Mouse (Mus musculus): ENCODE results near the gene March6. TPM values are rescaled to one million over a fixed set of nuclear protein-coding genes. Genes with fewer than 3 reads are reported as not detected.
A peak's percentile ranks its signal among the peaks of the same experiment; 100 is the strongest.

The March6 gene
- polyA plus RNA-seq, 1 experiment from 2014 or later, result 102 TPM

DNA sequence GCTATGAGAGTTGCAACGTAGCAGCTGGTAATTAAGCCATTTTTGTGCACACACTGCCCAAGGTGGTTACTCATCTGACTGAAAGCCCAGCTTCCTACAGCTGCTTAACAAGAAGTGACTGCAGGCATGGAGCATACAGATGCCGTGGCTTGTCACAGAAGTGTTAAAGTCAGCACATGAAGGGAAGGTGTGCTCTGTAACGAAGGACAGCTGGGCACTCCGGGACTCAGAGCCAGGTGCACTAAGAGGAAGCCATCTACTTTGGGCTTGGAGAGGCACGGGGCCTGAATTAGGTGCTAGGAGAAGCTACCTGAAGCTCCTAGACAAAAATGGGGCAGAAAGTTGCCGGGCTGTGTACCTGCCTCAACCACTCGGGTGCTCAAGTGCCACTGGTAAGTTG, 97.1 kb downstream of the March6 start:
- H3K4me3 ChIP-seq (replicated peaks; ENCODE audit: low read length), result no peak overlapping the region
- no peaks in the 10 kb centered on the region for H3K9me3 ChIP-seq (ENCODE audit: control insufficient read depth, low read length)
- H3K4me2 ChIP-seq (replicated peaks), result no peak overlapping the region
- 81% methylated on average over 7 of the region's 7 CpGs for WGBS
- no peaks in the 10 kb centered on the region for H3K36me3 ChIP-seq (replicated peaks; ENCODE audit: control insufficient read depth, insufficient read depth)
- no peaks in the 10 kb centered on the region for H3K4me1 ChIP-seq (replicated peaks; ENCODE audit: control insufficient read depth, insufficient read depth, low read length)
- H3K27me3 ChIP-seq (ENCODE audit: control insufficient read depth, insufficient read depth, low read length), result no peaks in the 10 kb centered on the region
- H3K9ac ChIP-seq, result no peak overlapping the region
- no peak overlapping the region for H3K27ac ChIP-seq
- ATAC-seq (ENCODE audit: low FRiP score) (no peak), DNase-seq (ENCODE audit: low spot score) (no peak)

GRCm38 (mm10) chr15:31431847-31432246, 99.0 kb downstream of the March6 start:
- ATAC-seq (ENCODE audit: low FRiP score), result no peak
- no peaks in the 10 kb centered on the region for H3K9me3 ChIP-seq (ENCODE audit: control insufficient read depth, low read length)
- 97% methylated on average over 8 of the region's 8 CpGs for whole genome bisulfite sequencing

GRCm38 (mm10) chr15:31430014-31430413, 100.8 kb downstream of the March6 start:
- ATAC-seq (ENCODE audit: low FRiP score), result no peak
- 71% methylated on average over 2 of the region's 2 CpGs for WGBS

More at GRCm38 (mm10) chr15:31431847-31432246, 99.0 kb downstream of the March6 start:
- H3K9ac ChIP-seq, result no peak overlapping the region
- no peak overlapping the region for H3K4me2 ChIP-seq (replicated peaks)
- H3K36me3 ChIP-seq (replicated peaks; ENCODE audit: control insufficient read depth, insufficient read depth), result no peaks in the 10 kb centered on the region
- no peaks in the 10 kb centered on the region for H3K27me3 ChIP-seq (ENCODE audit: control insufficient read depth, insufficient read depth, low read length)
- H3K27ac ChIP-seq, result no peak overlapping the region
- H3K4me1 ChIP-seq (replicated peaks; ENCODE audit: control insufficient read depth, insufficient read depth, low read length), result no peaks in the 10 kb centered on the region
- no peak for DNase-seq (ENCODE audit: low spot score)
- no peak overlapping the region for H3K4me3 ChIP-seq (replicated peaks; ENCODE audit: low read length)

DNA sequence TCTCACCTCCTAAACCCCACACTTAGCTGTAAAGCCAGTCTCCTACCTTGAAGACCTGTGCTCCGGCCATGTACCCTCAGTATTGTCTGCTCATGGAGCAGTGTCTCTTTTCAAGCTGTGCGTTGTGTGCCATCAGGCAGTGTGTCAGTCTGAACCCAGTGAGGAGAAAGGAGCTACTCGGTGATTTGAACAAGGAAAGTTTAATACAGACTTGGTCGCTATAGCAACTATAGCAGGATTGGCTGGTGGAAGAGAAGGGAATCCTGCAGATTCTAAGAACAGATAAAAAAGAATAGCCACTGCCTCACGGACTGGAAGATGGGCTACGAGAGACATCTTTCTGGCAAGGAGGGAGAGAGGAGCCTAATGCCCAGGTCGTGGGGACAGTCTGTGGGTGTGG, 101.4 kb downstream of the March6 start:
- DNase-seq (ENCODE audit: low spot score), result no peak
- ATAC-seq (ENCODE audit: low FRiP score), result no peak
- H3K4me3 ChIP-seq (replicated peaks; ENCODE audit: low read length), result no peak overlapping the region

More at GRCm38 (mm10) chr15:31430014-31430413, 100.8 kb downstream of the March6 start:
- Histone ChIP-seq H3K4me2 (replicated peaks) (no peak overlapping the region), H3K27ac (no peak overlapping the region), H3K9ac (no peak overlapping the region), H3K36me3 (replicated peaks; ENCODE audit: control insufficient read depth, insufficient read depth) (no peaks in the 10 kb centered on the region), H3K9me3 (ENCODE audit: control insufficient read depth, low read length) (no peaks in the 10 kb centered on the region), H3K27me3 (ENCODE audit: control insufficient read depth, insufficient read depth, low read length) (no peaks in the 10 kb centered on the region), H3K4me3 (replicated peaks; ENCODE audit: low read length) (no peak overlapping the region), H3K4me1 (replicated peaks; ENCODE audit: control insufficient read depth, insufficient read depth, low read length) (no peaks in the 10 kb centered on the region)
- no peak for DNase-seq (ENCODE audit: low spot score)

DNA sequence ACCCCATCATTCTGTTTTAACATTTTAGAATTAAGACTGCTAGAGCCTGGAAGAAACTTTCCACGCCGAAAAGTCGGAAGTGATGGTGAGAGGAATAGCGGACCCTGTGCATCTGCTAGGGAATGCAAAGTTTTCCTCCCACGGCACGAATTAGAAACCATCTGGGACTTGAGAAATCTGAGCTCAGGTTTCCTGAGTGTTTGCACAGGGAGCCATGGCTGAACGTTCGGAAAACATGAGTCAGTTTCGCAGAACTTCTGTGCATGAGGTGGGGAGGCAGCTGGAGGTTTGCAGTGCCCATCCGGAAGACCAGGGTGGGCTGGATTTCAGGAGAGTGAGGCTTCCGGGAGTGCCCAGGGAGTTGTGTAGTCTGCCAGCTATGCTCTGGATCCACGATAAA, 102.3 kb downstream of the March6 start:
- no peak for DNase-seq (ENCODE audit: low spot score)
- Histone ChIP-seq H3K9ac (no peak overlapping the region), H3K36me3 (replicated peaks; ENCODE audit: control insufficient read depth, insufficient read depth) (no peaks in the 10 kb centered on the region), H3K27me3 (ENCODE audit: control insufficient read depth, insufficient read depth, low read length) (no peaks in the 10 kb centered on the region), H3K4me1 (replicated peaks; ENCODE audit: control insufficient read depth, insufficient read depth, low read length) (no peaks in the 10 kb centered on the region), H3K9me3 (ENCODE audit: control insufficient read depth, low read length) (no peaks in the 10 kb centered on the region), H3K4me2 (replicated peaks) (no peak overlapping the region), H3K27ac (no peak overlapping the region), H3K4me3 (replicated peaks; ENCODE audit: low read length) (no peak overlapping the region)
- ATAC-seq (ENCODE audit: low FRiP score), result no peak
- WGBS, result 90% methylated on average over 12 of the region's 12 CpGs

More for the DNA sequence above, 101.4 kb downstream of the March6 start:
- 58% methylated on average over 7 of the region's 7 CpGs for WGBS
- Histone ChIP-seq H3K4me2 (replicated peaks) (no peak overlapping the region), H3K9ac (no peak overlapping the region), H3K36me3 (replicated peaks; ENCODE audit: control insufficient read depth, insufficient read depth) (no peaks in the 10 kb centered on the region), H3K27me3 (ENCODE audit: control insufficient read depth, insufficient read depth, low read length) (no peaks in the 10 kb centered on the region), H3K27ac (no peak overlapping the region), H3K9me3 (ENCODE audit: control insufficient read depth, low read length) (no peaks in the 10 kb centered on the region), H3K4me1 (replicated peaks; ENCODE audit: control insufficient read depth, insufficient read depth, low read length) (no peaks in the 10 kb centered on the region)

GRCm38 (mm10) chr15:31427390-31427789, 103.5 kb downstream of the March6 start:
- no peak for DNase-seq (ENCODE audit: low spot score)
- Histone ChIP-seq H3K9me3 (ENCODE audit: control insufficient read depth, low read length) (no peaks in the 10 kb centered on the region), H3K27me3 (ENCODE audit: control insufficient read depth, insufficient read depth, low read length) (no peaks in the 10 kb centered on the region), H3K27ac (no peak overlapping the region), H3K4me3 (replicated peaks; ENCODE audit: low read length) (no peak overlapping the region), H3K9ac (no peak overlapping the region), H3K4me1 (replicated peaks; ENCODE audit: control insufficient read depth, insufficient read depth, low read length) (no peaks in the 10 kb centered on the region), H3K36me3 (replicated peaks; ENCODE audit: control insufficient read depth, insufficient read depth) (no peaks in the 10 kb centered on the region), H3K4me2 (replicated peaks) (no peak overlapping the region)
- ATAC-seq (ENCODE audit: low FRiP score), result no peak
- 67% methylated on average over 3 of the region's 3 CpGs for WGBS

DNA sequence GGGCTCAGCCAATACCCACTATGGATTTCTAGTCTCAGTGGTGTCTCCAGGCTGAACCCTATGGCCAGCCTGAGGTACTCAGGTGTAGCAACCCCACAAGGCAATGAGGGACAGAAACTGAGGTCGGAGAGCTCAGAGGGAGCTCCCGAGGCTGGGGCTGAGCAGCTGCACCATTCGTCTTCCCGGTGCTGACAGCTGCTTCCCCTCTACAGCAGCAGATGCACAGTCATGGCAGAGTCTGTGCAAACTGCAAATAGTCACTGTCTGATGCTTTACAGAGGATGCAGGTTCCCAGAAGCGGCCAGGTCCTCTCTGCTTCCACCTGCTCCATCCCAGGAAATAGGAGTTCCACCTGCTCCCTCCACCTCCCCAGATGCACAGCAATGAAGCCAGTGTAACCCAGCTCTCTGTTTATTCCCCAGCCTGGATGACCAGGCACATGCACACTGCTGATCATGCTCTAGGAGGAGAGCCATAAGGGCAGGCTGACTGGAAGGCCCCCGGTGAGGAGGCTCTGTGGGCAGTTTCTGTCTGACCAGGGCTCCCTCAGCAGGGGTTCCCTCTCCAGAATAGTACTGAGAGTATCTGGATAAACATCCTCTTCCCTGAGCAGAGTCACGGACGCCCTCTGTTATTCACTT, 104.7 kb downstream of the March6 start:
- Histone ChIP-seq H3K27me3 (ENCODE audit: control insufficient read depth, insufficient read depth, low read length) (no peaks in the 10 kb centered on the region), H3K4me3 (replicated peaks; ENCODE audit: low read length) (no peak overlapping the region), H3K4me2 (replicated peaks) (no peak overlapping the region), H3K27ac (no peak overlapping the region), H3K9ac (no peak overlapping the region), H3K9me3 (ENCODE audit: control insufficient read depth, low read length) (no peaks in the 10 kb centered on the region), H3K36me3 (replicated peaks; ENCODE audit: control insufficient read depth, insufficient read depth) (no peaks in the 10 kb centered on the region), H3K4me1 (replicated peaks; ENCODE audit: control insufficient read depth, insufficient read depth, low read length) (no peaks in the 10 kb centered on the region)
- peak; percentile 21; the same call in 1 of the 2 replicates for ATAC-seq (ENCODE audit: low FRiP score)
- 35% methylated on average over 8 of the region's 8 CpGs for WGBS
- no peak for DNase-seq (ENCODE audit: low spot score)

DNA sequence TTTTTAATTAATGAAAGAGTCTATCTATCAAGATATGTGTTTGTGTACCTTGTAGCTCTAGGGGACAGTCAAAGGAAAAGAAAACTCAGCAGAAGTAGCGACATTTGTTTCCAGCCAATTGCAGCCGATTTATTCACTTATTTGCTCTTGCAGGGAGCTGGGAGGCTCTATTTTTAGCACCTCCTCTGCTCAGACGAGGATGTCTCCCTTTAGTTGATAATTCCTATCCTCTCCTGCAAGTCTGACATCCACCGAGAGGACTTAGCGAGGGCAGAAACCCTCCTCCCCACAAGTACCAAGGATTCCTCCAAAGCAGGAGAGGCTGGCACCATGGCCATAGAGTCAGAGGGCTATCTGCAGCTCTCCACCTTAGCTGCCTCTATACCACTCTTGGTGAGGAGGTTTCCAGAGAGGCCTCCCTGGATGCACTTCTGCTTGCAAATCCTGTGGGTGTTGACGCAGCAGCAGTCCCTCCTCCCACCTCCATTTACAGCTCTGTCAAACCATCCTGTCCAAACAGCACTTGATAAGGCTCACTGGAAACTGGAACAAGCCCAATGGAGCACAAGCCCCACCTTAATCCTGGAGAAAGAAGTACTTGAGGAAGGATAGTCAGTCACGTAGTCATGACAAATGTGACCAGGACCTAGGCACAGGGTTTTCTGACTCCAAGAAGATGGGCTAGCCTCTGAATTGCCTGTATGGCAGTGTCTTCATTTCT, 108.0 kb downstream of the March6 start:
- Histone ChIP-seq H3K9ac (no peak overlapping the region), H3K9me3 (ENCODE audit: control insufficient read depth, low read length) (no peaks in the 10 kb centered on the region), H3K4me1 (replicated peaks; ENCODE audit: control insufficient read depth, insufficient read depth, low read length) (no peaks in the 10 kb centered on the region), H3K4me3 (replicated peaks; ENCODE audit: low read length) (no peak overlapping the region), H3K4me2 (replicated peaks) (no peak overlapping the region), H3K27ac (no peak overlapping the region), H3K36me3 (replicated peaks; ENCODE audit: control insufficient read depth, insufficient read depth) (no peaks in the 10 kb centered on the region), H3K27me3 (ENCODE audit: control insufficient read depth, insufficient read depth, low read length) (no peaks in the 10 kb centered on the region)
- ATAC-seq (ENCODE audit: low FRiP score) (no peak), DNase-seq (ENCODE audit: low spot score) (no peak)
- WGBS, result 73% methylated on average over 7 of the region's 7 CpGs

- no peak for ATAC-seq (ENCODE audit: low FRiP score)
- no peak overlapping the region for H3K9ac ChIP-seq
- DNase-seq (ENCODE audit: low spot score), result no peak
Observed at GRCm38 (mm10) chr15:31419037-31419436, 111.8 kb downstream of the March6 start.

More at GRCm38 (mm10) chr15:31419037-31419436, 111.8 kb downstream of the March6 start:
- no peak overlapping the region for H3K4me2 ChIP-seq (replicated peaks)
- H3K27ac ChIP-seq, result no peak overlapping the region
- H3K27me3 ChIP-seq (ENCODE audit: control insufficient read depth, insufficient read depth, low read length), result no peaks in the 10 kb centered on the region
- WGBS, result 34% methylated on average over 9 of the region's 9 CpGs
- no peaks in the 10 kb centered on the region for H3K4me1 ChIP-seq (replicated peaks; ENCODE audit: control insufficient read depth, insufficient read depth, low read length)
- H3K36me3 ChIP-seq (replicated peaks; ENCODE audit: control insufficient read depth, insufficient read depth), result no peaks in the 10 kb centered on the region
- no peaks in the 10 kb centered on the region for H3K9me3 ChIP-seq (ENCODE audit: control insufficient read depth, low read length)
- H3K4me3 ChIP-seq (replicated peaks; ENCODE audit: low read length), result no peak overlapping the region
